Mouse (Mus musculus): ENCODE data around the gene Fam163a. TPM values are rescaled to one million over a fixed set of nuclear protein-coding genes. Genes with fewer than 3 reads are reported as not detected.

The Fam163a gene
- total RNA-seq, 4 experiments from 2014 or later, result 10.8 to 21.6 (median 13.5) TPM

GRCm38 (mm10) chr1:156201069-156201468, 3.8 kb downstream of the Fam163a start:
- DNase-seq, result no peak

GRCm38 (mm10) chr1:156197588-156197987, 7.2 kb downstream of the Fam163a start:
- no peak for DNase-seq

GRCm38 (mm10) chr1:156193292-156193691, 11.5 kb downstream of the Fam163a start:
- DNase-seq, result no peak

GRCm38 (mm10) chr1:156192853-156193252, 12.0 kb downstream of the Fam163a start:
- DNase-seq, result no peak

- DNase-seq, result no peak
These were observed 18.2 kb downstream of the Fam163a start for GRCm38 (mm10) chr1:156186646-156187045.

GRCm38 (mm10) chr1:156184158-156184571, 20.7 kb downstream of the Fam163a start:
- DNase-seq, result peak; percentile 75

GRCm38 (mm10) chr1:156183176-156183958, 21.5 kb downstream of the Fam163a start:
- no peak for DNase-seq

GRCm38 (mm10) chr1:156179875-156180274, 25.0 kb downstream of the Fam163a start:
- no peak for DNase-seq

GRCm38 (mm10) chr1:156168737-156169136, 36.1 kb downstream of the Fam163a start:
- no peak for DNase-seq

GRCm38 (mm10) chr1:156116770-156117169, 88.1 kb downstream of the Fam163a start:
- DNase-seq, result no peak

GRCm38 (mm10) chr1:156113884-156114499, 90.8 kb downstream of the Fam163a start:
- DNase-seq, result no peak

- no peak for DNase-seq
These were observed 92.7 kb downstream of the Fam163a start for GRCm38 (mm10) chr1:156112142-156112541.

- peak; percentile 41 for DNase-seq
These were observed 93.1 kb downstream of the Fam163a start for GRCm38 (mm10) chr1:156111728-156112127.

- DNase-seq, result no peak
These were observed 93.7 kb downstream of the Fam163a start for GRCm38 (mm10) chr1:156111090-156111489.

GRCm38 (mm10) chr1:156108400-156108799, 96.4 kb downstream of the Fam163a start:
- DNase-seq, result no peak

GRCm38 (mm10) chr1:156107424-156107823, 97.4 kb downstream of the Fam163a start:
- no peak for DNase-seq

- DNase-seq, result no peak
These were observed 99.4 kb downstream of the Fam163a start for GRCm38 (mm10) chr1:156105381-156105780.

GRCm38 (mm10) chr1:156103763-156104162, 101.1 kb downstream of the Fam163a start:
- no peak for DNase-seq

GRCm38 (mm10) chr1:156091811-156092210, 113.0 kb downstream of the Fam163a start:
- DNase-seq, result no peak

GRCm38 (mm10) chr1:156090042-156090441, 114.8 kb downstream of the Fam163a start:
- no peak for DNase-seq

- no peak for DNase-seq
These were observed 115.3 kb downstream of the Fam163a start for GRCm38 (mm10) chr1:156089561-156089960.

- no peak for DNase-seq
These were observed 117.2 kb downstream of the Fam163a start for GRCm38 (mm10) chr1:156087586-156087985.

GRCm38 (mm10) chr1:156085770-156086169, 119.1 kb downstream of the Fam163a start:
- DNase-seq, result no peak

GRCm38 (mm10) chr1:156084603-156085002, 120.2 kb downstream of the Fam163a start:
- no peak for DNase-seq

Measured in adrenal gland, adult 8-10 months (tissue).